Mouse (Mus musculus) adrenal gland (tissue): Measurements from ENCODE around the gene Pip5k1c.

Experiments used
- intact Hi-C: fragments of 180-260 bp; cut with DNase I; formaldehyde crosslinking; loops from one replicate; pipeline ENCODE4 v1.15.1; 2025

Gene Pip5k1c

DNA sequence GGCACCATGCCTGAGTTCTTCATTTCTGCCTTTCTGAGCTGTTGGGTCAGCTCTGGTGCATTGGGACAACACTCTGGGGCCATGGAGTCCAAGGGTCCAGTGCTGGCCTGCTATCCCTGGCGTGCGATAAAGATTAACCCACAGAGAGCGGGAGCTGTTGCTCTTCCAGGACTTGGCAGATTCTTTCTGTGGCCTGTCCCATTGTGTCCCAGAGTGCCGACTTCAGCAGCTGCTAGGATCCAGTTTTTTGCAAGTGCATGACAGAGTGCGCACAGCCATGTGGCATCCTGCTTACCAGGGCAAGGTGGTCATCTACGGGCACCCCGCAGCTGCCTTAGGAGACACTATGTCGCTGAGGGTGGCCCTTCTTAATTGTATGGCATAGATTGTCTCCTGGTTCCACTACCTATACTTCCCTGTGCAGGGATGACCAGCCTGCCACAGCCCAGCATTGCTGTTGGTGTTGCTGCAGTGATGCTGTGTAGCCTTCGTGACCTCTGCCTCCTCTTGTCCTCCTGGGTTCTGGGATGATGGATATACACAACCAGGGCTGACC is 7.7 kb downstream of the Pip5k1c start:
- intact Hi-C loops: no loop called here

- intact Hi-C loops: no loop called here
These were observed 8.6 kb downstream of the Pip5k1c start for GRCm38 (mm10) chr10:81301321-81301720.

DNA sequence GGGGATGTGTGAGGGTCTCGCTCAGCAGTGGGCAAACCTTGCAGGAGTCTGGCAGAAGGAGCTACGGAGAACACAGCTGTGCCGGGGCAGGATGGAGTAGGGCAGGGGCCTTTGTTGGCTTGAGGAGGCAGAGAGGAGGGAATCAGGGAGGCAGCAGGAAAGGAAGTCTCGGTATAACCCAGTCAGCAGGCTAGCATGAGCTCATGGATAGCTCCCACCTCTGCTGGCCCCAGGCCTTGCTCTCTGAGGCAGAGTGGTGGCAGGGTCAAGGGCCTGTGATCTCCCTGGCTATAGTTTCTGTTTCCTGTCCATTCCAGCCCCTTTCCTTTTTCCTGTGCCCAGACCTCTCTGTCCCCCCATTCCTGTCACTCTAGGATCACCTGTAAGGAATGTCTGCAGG is 9.5 kb downstream of the Pip5k1c start:
- intact Hi-C loops: no loop called here

DNA sequence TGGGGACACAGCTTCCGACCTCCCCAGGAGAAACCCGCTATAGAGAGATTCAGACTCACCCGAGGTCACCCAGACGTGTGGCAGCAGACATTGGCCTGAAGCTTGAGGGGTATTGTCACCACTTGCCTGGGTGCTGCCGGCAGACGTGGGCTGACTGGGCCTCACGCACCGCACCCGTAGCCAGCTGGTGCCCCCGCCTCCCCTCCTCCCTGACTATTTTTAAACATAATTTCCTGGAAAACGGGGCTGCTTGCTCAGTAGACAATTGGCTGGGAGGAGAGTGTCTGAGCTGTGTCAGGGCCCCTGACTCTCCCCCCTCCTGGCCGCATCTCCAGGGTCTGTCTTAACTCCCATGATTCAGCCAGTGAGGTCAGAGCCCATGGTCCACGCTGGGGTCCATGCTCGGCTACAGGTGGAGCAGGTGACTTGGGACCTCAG is 10.0 kb downstream of the Pip5k1c start:
- intact Hi-C loops: no loop called here

- intact Hi-C loops: no loop called here
These were observed 10.5 kb downstream of the Pip5k1c start for GRCm38 (mm10) chr10:81303258-81303657.

DNA sequence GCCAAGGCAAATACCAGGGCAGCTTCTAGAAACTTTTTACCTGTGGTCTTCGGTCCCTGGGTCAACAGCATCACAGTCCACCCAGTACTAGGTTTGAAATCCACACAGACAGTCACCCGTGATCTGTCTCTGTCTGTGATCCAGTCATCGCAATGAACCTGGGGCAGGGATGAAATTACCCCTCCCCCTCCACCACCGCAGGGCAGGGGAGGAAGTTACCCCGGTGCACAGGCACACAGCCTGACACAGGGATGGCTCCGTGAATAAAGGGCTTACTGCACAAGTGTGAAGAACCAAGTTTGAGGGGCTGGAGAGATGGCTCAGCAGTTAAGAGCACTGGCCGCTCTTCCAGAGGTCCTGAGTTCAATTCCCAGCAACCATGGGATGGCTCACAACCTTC is 11.0 kb downstream of the Pip5k1c start:
- intact Hi-C loops: no loop called here

DNA sequence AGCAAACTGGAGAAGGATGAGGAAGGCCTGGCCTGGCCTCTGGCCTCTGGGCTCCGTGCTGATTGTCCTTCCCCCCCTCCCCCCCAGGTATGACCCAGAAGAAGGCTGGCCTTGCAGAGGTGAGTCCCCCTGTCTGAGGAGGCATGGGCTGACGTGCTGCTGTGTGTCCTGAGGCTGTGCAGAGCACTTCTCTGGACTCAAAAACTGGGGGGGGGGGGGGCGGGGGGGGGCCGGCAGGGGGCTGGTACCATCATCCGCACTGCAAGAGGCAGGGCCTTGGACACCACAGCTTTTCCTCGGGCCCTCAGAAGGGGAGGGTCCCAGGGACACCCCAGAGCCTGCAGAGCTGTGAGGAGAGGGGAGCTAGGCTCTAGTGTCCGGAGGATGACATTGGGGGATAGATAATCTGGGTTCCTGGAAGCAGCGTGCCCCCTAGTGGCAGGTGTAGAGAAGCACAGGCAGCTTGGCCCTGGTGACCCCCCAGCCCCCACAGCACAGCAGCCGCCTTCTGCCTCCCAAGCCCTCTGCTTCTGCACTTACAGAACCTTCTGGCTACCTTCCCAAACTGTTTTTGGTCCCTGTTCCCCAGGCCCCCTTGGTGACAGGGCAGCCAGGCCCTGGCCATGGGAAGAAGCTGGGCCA is 12.0 kb downstream of the Pip5k1c start:
- intact Hi-C loops: no loop called here

DNA sequence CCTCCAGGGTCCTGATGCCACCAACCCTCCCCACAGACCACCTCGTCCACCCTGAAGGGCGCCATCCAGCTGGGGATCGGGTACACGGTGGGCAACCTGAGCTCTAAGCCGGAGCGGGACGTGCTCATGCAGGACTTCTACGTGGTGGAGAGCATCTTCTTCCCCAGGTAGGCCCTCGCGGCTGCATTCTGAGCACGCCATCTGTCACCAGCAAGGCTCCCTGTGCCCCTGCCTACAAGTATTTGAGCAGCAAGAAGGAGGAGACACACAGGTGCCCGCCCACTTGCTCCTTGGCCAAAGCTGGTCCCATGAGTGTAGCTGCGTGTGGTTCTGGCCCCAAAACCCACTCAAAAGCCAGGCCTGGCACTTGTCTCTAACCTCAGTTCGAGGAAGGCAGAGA is 12.9 kb downstream of the Pip5k1c start:
- intact Hi-C loops: no loop called here

DNA sequence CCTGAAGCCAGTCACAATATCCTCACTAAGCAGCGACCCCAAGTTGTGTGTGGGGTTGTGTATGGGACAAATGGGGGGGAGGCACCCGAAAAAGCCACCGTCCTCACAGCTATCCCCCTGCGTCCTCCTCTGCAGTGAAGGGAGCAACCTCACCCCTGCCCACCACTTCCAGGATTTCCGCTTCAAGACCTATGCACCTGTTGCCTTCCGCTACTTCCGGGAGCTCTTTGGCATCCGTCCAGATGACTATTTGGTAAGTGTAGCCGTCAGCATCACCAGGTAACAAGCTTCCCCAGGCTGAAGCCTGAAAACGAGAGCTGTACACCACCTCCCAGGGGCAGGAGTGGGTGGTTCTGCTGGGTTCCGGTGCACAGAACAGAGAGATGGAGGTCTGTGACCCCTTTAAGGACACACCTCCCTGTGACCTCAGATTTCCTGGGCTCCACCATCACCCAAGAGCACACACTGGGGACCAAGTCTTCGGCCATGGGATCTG is 13.5 kb downstream of the Pip5k1c start:
- intact Hi-C loops: no loop called here

DNA sequence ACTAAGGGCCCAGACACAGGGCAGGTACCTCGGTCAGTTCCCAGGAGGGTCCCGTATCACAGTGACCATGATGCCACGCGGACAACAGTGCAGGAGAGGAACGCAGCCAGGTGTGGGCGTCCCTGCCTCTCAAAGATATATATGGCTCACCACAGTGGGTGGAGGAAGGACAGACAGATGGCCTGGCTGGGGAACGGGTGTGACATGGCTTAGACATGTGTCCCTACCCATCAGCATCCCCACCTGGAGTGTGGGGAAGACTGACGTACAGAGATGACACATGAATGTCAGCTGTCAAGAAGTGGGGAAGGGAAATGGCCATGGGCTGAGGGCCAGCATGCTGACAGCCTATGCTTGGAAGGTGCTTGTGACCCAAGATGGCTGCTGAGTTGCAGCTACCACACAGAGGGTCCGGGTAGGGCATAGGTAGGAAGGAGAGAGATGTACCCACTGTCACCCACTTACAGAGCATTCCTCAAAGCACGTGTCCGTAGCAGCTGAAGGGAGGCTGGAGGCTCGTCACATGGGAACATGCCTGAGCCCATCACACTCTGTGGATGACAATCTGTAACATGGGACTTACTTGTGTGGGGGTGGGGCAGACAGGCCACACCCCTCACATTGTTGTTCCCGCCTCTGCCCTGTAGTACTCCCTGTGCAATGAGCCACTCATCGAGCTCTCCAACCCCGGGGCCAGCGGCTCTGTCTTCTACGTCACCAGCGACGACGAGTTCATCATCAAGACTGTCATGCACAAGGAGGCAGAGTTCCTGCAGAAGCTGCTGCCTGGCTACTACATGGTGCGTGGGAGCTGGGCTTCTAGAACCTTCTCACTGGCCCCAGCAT is 14.3 kb downstream of the Pip5k1c start:
- intact Hi-C loops: no loop called here

DNA sequence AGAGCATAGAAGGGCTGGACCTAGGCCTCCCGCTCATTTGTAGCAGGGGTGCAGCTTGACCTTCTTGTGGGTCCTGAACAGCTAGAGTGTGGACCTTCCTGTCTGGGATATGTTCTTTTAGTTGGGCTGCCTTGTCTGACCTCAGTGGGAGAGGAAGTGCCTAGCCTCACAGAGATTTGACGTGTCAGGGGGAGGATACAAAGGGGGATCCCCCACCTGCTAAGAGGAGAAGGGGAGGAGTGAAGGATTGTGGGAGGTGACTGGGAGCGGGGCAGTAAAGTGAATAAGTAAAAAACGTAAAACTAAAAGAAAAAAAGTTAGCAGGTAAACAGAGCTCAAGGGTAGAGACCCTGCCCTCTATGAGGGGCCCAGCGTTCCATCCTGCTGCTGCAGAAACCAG is 16.8 kb downstream of the Pip5k1c start:
- intact Hi-C loops: no loop called here

GRCm38 (mm10) chr10:81313581-81313980 is 20.8 kb downstream of the Pip5k1c start:
- intact Hi-C loops: no loop called here

- intact Hi-C loops: no loop called here
These were observed 21.4 kb downstream of the Pip5k1c start for GRCm38 (mm10) chr10:81314201-81314600.

DNA sequence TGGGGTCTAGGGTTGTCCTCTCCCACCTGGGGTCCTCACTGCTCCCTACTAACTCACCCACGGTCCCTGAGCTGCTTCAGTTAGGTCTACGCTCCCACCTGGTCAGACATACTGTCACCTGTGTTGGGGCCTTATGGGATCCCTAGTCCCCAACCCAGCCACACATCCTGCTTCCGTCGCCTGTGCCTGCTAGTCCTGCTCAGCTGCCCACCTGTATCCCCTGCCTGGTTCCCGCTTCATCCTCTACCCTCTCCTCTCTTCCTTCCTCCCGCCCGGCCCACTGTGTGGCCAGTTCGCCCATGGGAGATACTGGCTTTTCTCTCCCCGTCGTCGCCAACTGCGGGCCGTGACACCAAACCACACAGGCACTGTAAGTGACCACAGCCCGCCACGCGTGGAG is 22.8 kb downstream of the Pip5k1c start:
- intact Hi-C loops: no loop called here

GRCm38 (mm10) chr10:81316338-81317060 is 23.7 kb downstream of the Pip5k1c start:
- intact Hi-C loops: no loop called here

DNA sequence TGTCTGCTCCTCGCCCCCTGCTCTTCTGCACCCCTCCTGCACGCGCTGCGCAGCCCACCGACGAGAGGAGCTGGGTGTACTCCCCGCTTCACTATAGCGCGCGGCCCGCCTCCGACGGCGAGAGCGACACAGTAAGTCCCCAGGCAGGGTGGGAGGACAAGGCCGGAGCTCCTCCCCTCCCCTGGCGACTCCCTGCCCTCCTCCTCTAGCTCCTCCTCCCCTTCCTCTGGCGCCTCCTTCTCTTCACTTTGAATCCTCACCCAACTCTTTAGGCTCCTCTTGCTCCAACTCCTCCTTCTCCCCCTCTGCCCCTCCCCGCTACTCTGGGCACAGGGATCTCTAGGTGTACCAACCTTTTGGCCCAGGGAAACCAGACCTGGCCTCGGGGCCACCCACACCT is 24.5 kb downstream of the Pip5k1c start:
- intact Hi-C loops: no loop called here

- intact Hi-C loops: no loop called here
These were observed 26.0 kb downstream of the Pip5k1c start for GRCm38 (mm10) chr10:81318589-81319329.

DNA sequence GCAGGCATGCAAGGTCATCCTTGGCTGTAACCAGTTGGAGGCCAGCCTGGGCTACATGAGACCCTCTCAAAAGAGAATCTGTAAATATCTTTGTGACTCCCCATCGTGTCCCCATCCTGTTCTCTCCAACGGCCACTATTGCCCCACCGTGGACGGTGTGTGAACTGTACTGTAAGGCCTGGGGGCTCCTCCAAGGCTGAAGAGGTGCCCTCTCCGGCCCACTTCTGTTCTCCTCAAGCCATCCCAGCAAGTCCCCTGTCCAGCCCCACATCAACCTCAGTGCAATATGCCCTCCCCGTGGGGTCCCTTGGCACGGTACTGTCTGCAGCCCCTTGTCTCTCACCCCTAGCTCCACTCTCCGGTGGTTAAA is 26.6 kb downstream of the Pip5k1c start:
- intact Hi-C loops: no loop called here

DNA sequence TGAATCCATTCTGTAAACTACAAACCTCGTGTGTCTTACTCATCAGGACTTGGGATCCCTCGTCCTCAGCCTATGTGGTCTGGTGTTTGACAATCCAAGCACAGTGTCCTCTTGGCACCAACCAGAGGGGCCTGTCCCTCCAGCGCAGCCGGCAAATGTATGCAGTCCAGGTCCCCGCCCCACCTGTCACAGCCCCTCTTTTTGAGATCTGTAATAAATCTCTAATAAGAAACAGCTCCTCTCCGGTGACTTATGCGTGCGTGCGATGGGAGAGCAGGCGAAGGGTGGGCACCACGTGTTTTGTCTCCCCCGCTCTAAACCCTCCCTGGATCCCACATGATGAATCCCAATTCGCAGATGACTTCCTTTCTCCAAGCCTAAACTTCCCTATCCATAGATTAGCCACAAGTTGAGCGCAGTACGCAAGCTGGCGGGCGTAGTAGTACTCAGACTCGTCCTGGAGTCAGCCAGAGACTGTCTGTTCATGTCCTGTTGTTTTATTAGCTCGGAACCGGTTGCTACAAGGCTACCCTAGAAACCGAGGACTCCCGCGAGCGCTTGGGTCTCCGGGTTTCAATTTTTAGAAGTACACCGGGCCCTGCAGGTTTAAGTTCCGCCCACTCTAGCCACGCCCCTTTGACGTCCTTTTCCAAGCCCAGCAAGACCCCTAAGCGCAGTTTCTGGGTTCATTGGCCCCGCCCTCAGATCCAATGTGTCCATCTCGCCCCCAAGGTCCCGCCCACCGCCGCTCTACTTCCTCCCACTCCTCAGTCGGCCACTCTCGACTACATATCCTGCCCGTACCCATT is 27.2 kb downstream of the Pip5k1c start:
- intact Hi-C loops: no loop called here
